Mouse (Mus musculus) layer of hippocampus, postnatal 14 days (tissue): ENCODE measurements around the gene Adam10. TPM values are rescaled to one million over a fixed set of nuclear protein-coding genes. Genes with fewer than 3 reads are reported as not detected.

Experiments used
- DNase-seq, 2 experiments: peaks; one replicate each; pipeline ENCODE4 v3.0.0; 2021 to 2022; ENCODE audit warnings: low spot score in 2 of 2, mixed read lengths in 1 of 2
- long read RNA-seq, 2 experiments: library from polyadenylated mRNA; stranded (forward); transcript quantifications; one replicate each; pipeline ENCODE4 v2.0.0; 2021
- total RNA-seq, 2 experiments: library from RNA; stranded (reverse); gene quantifications; 2 replicates each; pipeline ENCODE4 v1.2.3; 2021

The Adam10 gene
- total RNA-seq, result 10 to 100 TPM; 67.9 to 69.1 TPM
- long read RNA-seq, experiment 1, full-length matches to known transcripts, result 8 of 17 reads
- long read RNA-seq, experiment 1, partial matches to known transcripts, result 5 of 17 reads
- long read RNA-seq, experiment 1, other reads (novel, unspliced or antisense), result 4 of 17 reads
- long read RNA-seq, experiment 2, full-length matches to known transcripts, result 7 of 16 reads
- long read RNA-seq, experiment 2, partial matches to known transcripts, result 1 of 16 reads
- long read RNA-seq, experiment 2, other reads (novel, unspliced or antisense), result 8 of 16 reads

- DNase-seq, result peak; percentile 95 to 98
These were observed at the start of gene Adam10 for GRCm38 (mm10) chr9:70678682-70679131. Adam10 (plus strand) TSS chr9:70678997.

- peak in 1 of 2 experiments; percentile 50 for DNase-seq
These were observed 49.1 kb upstream of the Adam10 start for GRCm38 (mm10) chr9:70629711-70630110.

- DNase-seq, result no peak
These were observed 47.1 kb upstream of the Adam10 start for GRCm38 (mm10) chr9:70631665-70632064.

GRCm38 (mm10) chr9:70636748-70637147, 42.0 kb upstream of the Adam10 start:
- DNase-seq, result no peak

- no peak for DNase-seq
These were observed 28.5 kb upstream of the Adam10 start for GRCm38 (mm10) chr9:70650260-70650659.

- no peak for DNase-seq
These were observed 27.8 kb upstream of the Adam10 start for GRCm38 (mm10) chr9:70650994-70651393.

GRCm38 (mm10) chr9:70652221-70652620, 26.6 kb upstream of the Adam10 start:
- DNase-seq, result no peak

GRCm38 (mm10) chr9:70653875-70654274, 24.9 kb upstream of the Adam10 start:
- DNase-seq, result no peak

GRCm38 (mm10) chr9:70654496-70654895, 24.3 kb upstream of the Adam10 start:
- no peak for DNase-seq

- no peak for DNase-seq
These were observed 23.1 kb upstream of the Adam10 start for GRCm38 (mm10) chr9:70655764-70656129.

GRCm38 (mm10) chr9:70656130-70657007, 22.4 kb upstream of the Adam10 start, which contains the start of gene Gm10642:
Gm10642 (plus strand) TSS chr9:70656251.
- peak; percentile 42 to 63 for DNase-seq

GRCm38 (mm10) chr9:70657013-70657967, 21.5 kb upstream of the Adam10 start, which contains the start of gene Mindy2:
Mindy2 (minus strand) TSS chr9:70657174.
- DNase-seq, result peak; percentile 91 to 97

GRCm38 (mm10) chr9:70658266-70658665, 20.5 kb upstream of the Adam10 start:
- no peak for DNase-seq

- no peak for DNase-seq
These were observed 13.9 kb upstream of the Adam10 start for GRCm38 (mm10) chr9:70664847-70665246.

GRCm38 (mm10) chr9:70665372-70666145, 13.2 kb upstream of the Adam10 start:
- no peak for DNase-seq

GRCm38 (mm10) chr9:70666811-70667210, 12.0 kb upstream of the Adam10 start:
- no peak for DNase-seq

GRCm38 (mm10) chr9:70668048-70668447, 10.7 kb upstream of the Adam10 start:
- DNase-seq, result no peak

- DNase-seq, result no peak
These were observed 9.6 kb upstream of the Adam10 start for GRCm38 (mm10) chr9:70669197-70669596.

GRCm38 (mm10) chr9:70670381-70670780, 8.4 kb upstream of the Adam10 start:
- DNase-seq, result no peak

GRCm38 (mm10) chr9:70671278-70671677, 7.5 kb upstream of the Adam10 start:
- no peak for DNase-seq
